Mouse (Mus musculus) gonadal fat pad, adult 2 months (tissue): ENCODE results near the gene Mdm2. TPM values are rescaled to one million over a fixed set of nuclear protein-coding genes. Genes with fewer than 3 reads are reported as not detected.

Experiments used
- DNase-seq: peaks from one replicate; pipeline ENCODE4 v3.0.0-alpha.2; 2012; ENCODE audit warnings: low read depth
- polyA plus RNA-seq: library from polyadenylated mRNA; depleted of rRNA; stranded (reverse); fragments of >200 nt; gene quantifications from 2 replicates; pipeline ENCODE4 v1.2.3, GENCODE M21; 2012

Mdm2 gene
- polyA plus RNA-seq, 1 experiment = 23.3 TPM

DNA sequence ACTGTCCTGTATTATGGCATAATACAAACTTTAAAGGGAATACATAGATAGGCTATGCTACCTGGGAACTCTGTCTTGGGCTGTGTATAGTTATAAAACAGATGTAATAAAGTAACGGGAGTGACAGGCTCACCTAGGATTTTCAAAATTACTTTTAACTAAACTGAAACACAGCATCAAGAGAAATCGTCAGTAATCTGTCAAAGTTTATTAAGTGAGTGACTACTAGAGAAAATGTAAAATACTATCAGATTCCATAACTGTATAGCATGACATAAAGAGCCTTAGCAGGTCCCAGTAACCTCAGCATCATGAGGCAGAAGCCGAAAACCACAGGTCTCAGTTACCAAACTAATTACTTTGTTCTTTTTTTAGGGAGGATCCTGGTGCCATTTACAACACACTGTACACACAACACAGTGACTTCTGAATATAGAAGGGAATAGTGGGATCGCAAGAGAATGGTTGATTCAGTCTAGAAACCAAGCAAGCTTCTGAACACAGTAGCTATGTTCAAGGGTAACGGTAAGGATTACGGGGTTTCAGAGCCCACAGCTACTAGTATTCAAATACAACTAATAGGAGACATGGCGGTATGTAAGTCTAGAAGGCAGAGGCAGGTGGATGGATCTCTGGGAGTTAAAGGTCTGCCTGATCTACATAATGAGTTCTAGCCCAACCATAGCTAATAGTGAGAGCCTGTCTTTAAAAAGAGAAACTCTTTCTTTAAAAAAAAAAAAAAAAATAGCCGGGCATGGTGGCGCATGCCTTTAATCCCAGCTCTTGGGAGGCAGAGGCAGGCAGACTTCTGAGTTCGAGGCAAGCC lies 12.0 kb downstream of the Mdm2 start:
- no peak for DNase-seq

DNA sequence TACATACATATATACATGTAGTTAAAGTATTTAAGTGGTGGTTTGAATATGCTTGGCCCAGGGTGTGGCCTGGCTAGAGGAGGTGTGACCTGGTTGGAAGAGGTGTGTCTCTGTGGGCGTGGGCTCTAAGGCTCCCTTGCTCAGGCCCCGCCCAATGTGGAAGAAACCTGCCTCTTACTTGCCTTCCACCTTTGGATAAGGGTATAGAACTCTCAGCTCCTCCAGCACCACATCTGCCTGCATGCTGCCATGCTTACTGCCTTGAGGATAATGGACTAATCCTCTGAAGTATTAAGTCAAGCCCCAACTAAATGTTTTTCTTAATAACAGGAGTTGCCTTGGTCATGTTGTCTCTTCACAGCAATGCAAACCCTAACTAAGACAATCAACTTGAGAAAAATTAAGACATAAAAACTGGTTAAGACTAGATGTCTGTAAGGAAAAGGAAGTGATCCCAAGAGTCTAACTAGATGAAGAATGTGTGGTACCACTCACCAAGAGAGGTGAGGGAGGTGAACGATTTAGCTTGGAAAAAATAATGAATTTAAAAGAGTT lies 12.9 kb downstream of the Mdm2 start:
- no peak for DNase-seq

- DNase-seq = no peak
These were observed 13.6 kb downstream of the Mdm2 start for GRCm38 (mm10) chr10:117696827-117697560.

DNA sequence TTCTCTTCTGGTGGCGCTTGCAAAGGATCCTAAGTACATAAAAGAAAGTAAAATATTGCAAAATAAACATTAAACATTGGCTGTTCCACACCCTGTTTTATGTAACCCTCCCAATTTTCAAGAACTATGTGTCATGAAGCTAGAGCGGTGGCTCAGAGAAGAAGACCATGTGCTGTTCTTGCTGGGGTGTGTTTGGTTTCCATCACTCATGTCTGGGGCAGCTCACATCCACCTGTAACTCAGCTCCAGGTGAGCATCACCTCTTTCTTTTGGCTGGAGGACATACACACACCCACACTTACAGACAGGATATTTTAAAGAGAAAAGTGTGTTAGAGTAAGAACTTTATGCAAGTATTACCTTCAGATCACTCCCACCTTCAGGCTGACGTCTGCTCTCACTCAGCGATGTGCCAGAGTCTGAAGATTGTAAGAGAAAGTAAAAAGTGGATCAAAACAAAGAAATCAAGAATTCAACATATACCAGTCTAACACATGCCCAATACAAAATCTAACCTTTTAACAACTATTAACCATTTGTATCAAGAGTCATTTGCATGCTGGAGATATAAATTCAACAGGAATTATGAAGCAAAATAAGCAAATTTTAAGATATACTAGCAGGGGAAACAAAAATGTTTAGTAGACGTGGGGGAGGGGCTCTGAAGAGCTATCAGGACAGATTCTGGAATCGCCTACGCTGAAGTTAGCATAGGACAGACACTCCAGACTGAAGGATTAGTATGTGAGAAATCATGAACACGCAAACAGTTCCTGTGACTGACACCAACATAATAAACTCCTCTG lies 14.3 kb downstream of the Mdm2 start:
- no peak for DNase-seq

DNA sequence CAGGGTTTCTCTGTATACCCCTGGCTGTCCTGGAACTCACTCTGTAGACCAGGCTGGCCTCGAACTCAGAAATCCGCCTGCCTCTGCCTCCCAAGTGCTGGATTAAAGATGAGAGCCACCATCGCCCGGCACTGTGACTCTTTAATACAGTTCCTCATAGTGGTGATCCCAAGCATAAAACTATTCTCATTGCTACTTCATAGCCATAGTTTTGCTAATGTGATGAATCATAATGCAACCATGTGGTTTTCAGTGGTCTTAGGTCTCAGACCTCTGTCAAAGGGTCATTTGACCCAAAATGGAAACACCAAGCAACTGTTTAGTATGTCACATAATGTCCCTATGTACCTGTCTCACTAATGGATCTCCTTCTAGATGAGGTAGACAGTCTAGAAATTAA lies 15.0 kb downstream of the Mdm2 start:
- no peak for DNase-seq

- DNase-seq = no peak
These were observed 15.5 kb downstream of the Mdm2 start for GRCm38 (mm10) chr10:117695027-117695426.

DNA sequence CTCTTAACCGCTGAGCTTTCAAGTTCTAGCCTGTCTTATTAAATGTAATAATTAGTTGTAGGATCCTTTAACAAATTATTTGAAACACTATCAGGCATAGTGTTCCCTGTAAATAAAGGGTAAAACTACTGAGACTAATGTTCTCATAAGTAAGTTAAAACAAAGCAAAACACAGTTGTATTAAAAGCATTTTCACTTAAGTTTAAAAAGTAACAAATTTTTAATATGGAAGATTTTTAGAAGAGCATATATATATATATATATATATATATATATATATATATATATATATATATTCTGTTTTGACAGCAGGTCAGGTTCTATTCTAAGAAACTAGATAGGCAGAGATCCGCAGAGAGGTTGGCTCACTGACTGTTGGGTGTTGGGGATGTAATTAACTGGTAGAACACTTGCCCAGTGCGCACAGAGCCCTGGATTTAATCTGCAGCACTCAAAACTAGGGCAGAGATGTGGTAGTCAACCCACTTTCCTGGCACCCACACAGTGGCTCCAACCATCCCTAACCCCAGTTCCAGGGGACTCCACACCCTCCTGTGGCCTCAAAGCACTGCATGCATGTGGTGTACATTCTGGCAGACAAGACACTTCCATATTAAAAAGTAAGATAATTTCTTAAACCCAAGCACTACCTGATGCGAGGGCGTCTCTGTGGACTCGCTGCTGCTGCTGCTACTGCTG lies 16.2 kb downstream of the Mdm2 start:
- DNase-seq = no peak

DNA sequence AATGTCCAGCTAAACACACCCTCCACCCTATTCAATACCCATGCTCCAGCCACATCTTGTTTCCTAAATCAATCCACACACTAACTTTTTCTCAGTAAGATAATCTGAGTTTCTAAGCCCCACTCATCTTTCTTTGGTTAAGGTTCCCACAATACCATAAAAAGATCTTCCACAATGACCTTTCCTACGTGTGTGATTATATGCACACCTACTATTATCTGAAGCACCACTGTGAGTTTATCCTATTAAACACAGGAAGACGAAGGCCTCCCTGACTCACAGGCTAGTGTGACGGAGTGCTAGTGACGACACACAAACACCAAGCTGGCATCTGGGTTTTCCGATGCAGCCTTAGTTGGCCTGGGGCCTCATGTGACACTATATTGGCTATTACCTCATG lies 17.6 kb downstream of the Mdm2 start:
- no peak for DNase-seq

DNA sequence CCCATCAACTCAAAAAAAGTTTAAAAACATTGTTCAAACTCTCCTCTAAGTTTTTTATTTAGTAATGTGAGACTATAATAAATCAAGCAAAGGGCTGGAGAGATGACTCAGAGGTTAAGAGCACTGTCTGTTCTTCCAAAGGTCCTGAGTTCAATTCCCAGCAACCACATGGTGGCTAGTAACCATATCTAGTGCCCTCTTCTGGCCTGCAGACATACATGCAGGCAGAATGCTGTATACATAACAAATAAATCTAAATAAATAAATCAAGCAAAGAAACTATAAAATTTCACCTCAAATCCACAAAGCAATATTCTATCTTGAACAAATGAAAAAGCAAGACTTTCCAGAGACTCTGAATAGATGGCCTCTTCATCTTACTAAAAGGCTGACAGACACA lies 18.4 kb downstream of the Mdm2 start:
- no peak for DNase-seq

GRCm38 (mm10) chr10:117691389-117691968 lies 19.1 kb downstream of the Mdm2 start:
- no peak for DNase-seq

GRCm38 (mm10) chr10:117690770-117691296 lies 19.7 kb downstream of the Mdm2 start:
- no peak for DNase-seq

DNA sequence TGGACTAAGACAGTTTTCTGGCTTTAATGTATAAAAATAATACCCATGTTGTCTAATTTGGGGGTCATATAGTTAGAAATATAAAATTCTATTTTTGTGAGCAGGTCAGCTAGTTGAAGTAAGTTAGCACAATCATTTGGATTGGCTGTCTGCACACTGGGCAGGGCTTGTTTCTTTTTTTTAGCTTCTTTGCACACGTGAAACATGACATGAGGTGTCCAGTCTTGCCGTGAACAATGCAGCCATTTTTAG lies 20.5 kb downstream of the Mdm2 start:
- DNase-seq = no peak

DNA sequence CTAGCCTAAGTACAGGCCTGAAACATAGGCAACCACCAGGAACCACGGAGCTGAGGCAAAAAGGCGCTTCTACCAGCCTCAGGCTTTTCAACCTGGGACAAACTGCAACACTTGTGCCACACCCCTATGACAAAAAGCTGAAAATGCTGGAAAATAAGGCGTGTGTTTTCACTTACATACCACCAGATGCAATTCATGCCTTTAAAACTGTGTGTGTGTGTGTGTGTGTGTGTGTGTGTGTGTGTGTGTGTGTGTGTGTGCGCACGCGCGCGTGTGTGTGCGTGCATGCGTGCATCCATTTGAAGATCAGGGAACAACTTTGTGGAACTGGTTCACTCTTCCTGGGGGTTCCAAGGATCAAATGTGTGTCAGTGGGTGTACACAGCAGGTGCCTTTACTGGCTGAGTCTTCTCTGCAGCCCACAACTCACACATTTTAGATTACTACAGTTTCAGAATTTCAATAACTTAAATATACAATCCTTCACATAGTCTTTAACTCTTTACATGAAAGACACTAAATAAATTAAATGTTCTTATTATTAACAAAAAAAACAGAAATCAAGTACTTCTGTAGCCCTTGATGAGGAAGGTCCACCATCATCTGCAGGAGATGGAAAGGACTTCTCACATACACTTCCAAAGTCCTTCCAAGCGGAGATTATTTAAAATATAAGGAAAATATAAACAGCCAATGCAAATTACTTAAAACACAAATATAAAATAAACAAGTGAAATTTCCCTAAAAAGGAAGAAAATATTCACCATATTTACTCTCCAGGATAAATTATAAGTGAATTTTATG lies 21.1 kb downstream of the Mdm2 start:
- DNase-seq = no peak

DNA sequence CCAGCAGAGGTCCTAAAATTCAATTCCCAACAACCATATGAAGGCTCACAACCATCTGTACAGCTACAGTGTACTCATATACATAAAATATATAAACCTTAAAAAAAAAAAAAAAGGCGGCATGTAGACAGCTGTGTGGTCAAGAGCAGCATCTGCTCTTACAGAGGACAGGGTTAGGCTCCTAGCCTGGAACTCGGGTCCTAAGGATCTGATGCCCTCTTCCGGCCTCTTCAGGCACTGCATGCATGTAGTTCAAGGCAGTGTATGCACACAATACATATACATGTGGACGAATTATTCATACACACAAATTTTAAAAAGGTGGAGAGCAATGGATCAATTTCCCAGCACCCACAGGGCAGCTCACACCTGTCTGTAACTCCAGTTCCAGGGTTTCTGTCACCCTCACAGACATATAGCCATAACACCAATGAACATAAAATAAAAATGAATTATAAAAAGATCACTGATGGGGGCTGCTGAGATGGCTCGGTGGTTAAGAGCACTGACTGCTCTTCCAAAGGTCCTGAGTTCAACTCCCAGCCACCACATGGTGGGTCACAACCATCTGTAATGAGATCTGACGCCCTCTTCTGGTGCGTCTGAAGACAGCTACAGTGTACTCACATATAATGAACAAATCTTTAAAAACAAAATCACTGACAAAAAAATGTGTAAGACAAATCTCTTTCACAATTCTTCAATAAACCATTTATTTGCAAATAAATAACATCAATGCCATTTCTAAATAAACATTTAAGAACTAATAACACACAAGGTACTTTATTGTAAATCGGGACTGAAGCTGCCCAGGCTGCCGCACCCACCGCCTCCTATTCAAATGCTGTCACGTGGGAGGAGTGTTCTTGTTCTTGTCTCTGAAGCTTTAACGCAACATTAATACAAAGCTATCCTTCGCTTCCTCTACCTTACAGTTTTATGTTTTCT lies 22.1 kb downstream of the Mdm2 start:
- DNase-seq = no peak

GRCm38 (mm10) chr10:117687577-117687976 lies 23.0 kb downstream of the Mdm2 start:
- DNase-seq = no peak

GRCm38 (mm10) chr10:117687018-117687417 lies 23.5 kb downstream of the Mdm2 start:
- no peak for DNase-seq

- no peak for DNase-seq
These were observed 24.5 kb downstream of the Mdm2 start for GRCm38 (mm10) chr10:117685849-117686591.

DNA sequence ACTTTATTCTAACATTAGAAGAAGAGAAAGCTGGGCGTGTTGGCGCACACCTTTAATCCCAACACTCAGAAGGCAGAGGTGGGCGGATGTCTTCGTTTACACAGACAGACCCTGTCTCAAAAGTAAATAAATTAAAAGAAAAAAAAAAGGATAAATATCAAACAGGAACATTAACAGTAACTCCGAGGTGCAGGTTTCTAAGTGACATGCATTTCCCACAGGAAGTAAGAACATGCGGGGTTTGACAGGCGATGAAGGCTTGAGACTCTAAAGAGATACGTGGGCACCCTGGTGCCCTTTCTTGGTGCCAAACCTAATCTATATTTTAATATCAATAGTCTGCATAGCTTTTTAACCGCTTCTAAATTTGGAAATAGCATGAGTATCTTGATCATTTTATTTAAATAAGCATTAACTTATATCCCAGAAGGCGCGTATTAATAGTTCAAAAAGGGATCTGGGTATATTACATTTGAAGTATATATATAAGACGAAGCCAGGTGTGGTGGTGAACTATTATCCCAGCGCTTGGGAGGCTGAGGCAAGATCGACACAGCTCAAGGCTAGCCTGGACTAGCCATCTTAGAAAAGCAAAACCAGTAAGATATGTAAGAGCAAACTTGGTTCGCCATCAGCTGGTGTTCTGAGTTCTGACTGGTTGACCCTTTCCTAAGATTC lies 25.2 kb downstream of the Mdm2 start:
- no peak for DNase-seq
